Mouse (Mus musculus): Measurements from ENCODE around the gene Macrod2.

DNA sequence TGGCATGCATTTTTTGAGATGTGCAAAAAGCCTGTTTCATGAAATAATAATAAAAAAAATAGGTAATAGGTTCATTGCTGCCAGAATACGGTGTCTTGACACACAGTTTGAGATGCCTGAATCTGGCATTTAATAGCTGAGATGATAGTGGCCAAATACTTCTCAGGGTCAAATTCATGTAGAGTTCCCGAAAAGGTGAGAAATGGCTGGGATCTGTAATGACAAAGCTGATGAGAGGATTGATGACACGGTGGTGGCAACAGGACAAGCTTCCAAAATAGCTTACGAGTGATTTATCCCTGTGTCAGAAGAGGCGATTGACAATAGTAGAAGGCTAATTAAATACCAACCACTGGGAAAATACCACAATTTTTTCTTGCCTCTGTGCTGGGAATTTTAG lies 1436.4 kb downstream of the Macrod2 start:
- TF ChIP-seq CTCF (IDR thresholded peaks at IDR 0.05; ENCODE audit: borderline replicate concordance, insufficient read depth, low read depth, low read length) (no peak), POLR2A (IDR thresholded peaks at IDR 0.05; ENCODE audit: borderline replicate concordance, insufficient read depth, low read length) (no peak)

All from cerebellum, adult 2 months (tissue).